Mouse (Mus musculus) cortical plate, adult 2 months (tissue): ENCODE measurements around the gene Rack1.

Experiments
- CTCF ChIP-seq: fragments of 200-500 bp; IDR thresholded peaks from 2 replicates; pipeline ENCODE4 v1.5.1; 2011; ENCODE audit warnings: mild to moderate bottlenecking, control low read depth, low read length; ENCODE audit not compliant: insufficient read depth; ENCODE audit errors: extremely low read depth
- POLR2A ChIP-seq: fragments of 200-500 bp; IDR thresholded peaks from 2 replicates; pipeline ENCODE4 v1.6.1; 2011; ENCODE audit warnings: mild to moderate bottlenecking, low read length, control low read depth; ENCODE audit not compliant: insufficient read depth; ENCODE audit errors: extremely low read depth

- TF ChIP-seq CTCF (no peak), POLR2A (no peak)
Observed at GRCm38 (mm10) chr11:48838879-48839680, 38.9 kb downstream of the Rack1 start.
